Mouse (Mus musculus) stomach, postnatal 0 days (tissue): Measurements from ENCODE around the gene Fam13c.

Source experiments
- CTCF ChIP-seq: IDR thresholded peaks from 2 replicates; pipeline ENCODE4 v1.5.1; 2016; ENCODE audit warnings: antibody characterized with exemption, low read depth, mild to moderate bottlenecking, moderate library complexity
- EP300 ChIP-seq: optimal IDR thresholded peaks from 2 replicates; pipeline ENCODE3; 2016; ENCODE audit warnings: antibody characterized with exemption

GRCm38 (mm10) chr10:70599925-70600305 is 159.6 kb downstream of the Fam13c start:
- TF ChIP-seq CTCF, result no peak
- no peak for TF ChIP-seq EP300
